Mouse (Mus musculus) CH12.LX (cell line): ENCODE measurements at regions not wholly inside any gene's neighbourhood (a gene's known extent, or its start where the extent isn't known, plus 50 kb on each side); places are given as distances from the start of the nearest gene placed in this dataset.

Source experiments
- DNase-seq: peaks from one replicate; pipeline ENCODE4 v3.0.0-alpha.2; 2013; ENCODE audit errors: extremely low read depth
- H3K27ac ChIP-seq: 2 replicates; pipeline ENCODE4 v1.5.1; 2012; ENCODE audit warnings: low read depth, mild to moderate bottlenecking, control low read depth, moderate library complexity; ENCODE audit not compliant: insufficient read depth
- H3K27me3 ChIP-seq: replicated peaks from 2 replicates; pipeline ENCODE3; 2012; ENCODE audit warnings: inconsistent platforms
- H3K36me3 ChIP-seq, 2 experiments: replicated peaks in 1 of 2; 2 replicates each; pipeline versions ENCODE3 to v1.6.1; 2012; ENCODE audit warnings: inconsistent platforms in 1 of 2, low read length in 1 of 2, mild to moderate bottlenecking in 1 of 2, mixed read lengths in 1 of 2, moderate library complexity in 1 of 2; ENCODE audit not compliant: control insufficient read depth in 1 of 2, insufficient read depth in 1 of 2
- H3K4me1 ChIP-seq, 2 experiments: 2 replicates each; pipeline ENCODE4 v1.6.1; 2012; ENCODE audit warnings: inconsistent platforms in 1 of 2, moderate library complexity in 1 of 2; ENCODE audit not compliant: insufficient read depth in 2 of 2, control insufficient read depth in 1 of 2
- H3K4me2 ChIP-seq: 2 replicates; pipeline ENCODE4 v1.6.1; 2012; ENCODE audit warnings: low read depth, mild to moderate bottlenecking, control low read depth; ENCODE audit not compliant: poor library complexity, insufficient read depth, severe bottlenecking
- H3K4me3 ChIP-seq, 3 experiments: fragments of 150-350 bp in 1 of 3; sonication (generic) in 1 of 3; replicated peaks in 1 of 3; 2 replicates each; pipeline versions ENCODE3 to v1.5.1; 2011 to 2012; ENCODE audit warnings: low read depth in 2 of 3, low read length in 2 of 3, mild to moderate bottlenecking in 2 of 3, moderate library complexity in 2 of 3, control low read depth in 1 of 3, improper control_type of control experiment in 1 of 3, inconsistent platforms in 1 of 3, mixed read lengths in 1 of 3; ENCODE audit not compliant: poor library complexity in 1 of 3
- H3K79me2 ChIP-seq: replicated peaks from 2 replicates; pipeline ENCODE4 v1.6.1; 2012; ENCODE audit warnings: mild to moderate bottlenecking, moderate library complexity; ENCODE audit not compliant: control insufficient read depth, poor library complexity, insufficient read depth, severe bottlenecking; ENCODE audit errors: extremely low read depth
- H3K9ac ChIP-seq: 2 replicates; pipeline ENCODE4 v1.6.1; 2012; ENCODE audit warnings: low read depth, mild to moderate bottlenecking, control low read depth, moderate library complexity; ENCODE audit not compliant: insufficient read depth
- H3K9me3 ChIP-seq: replicated peaks from 2 replicates; pipeline ENCODE3; 2012; ENCODE audit warnings: low read length, inconsistent platforms, mixed read lengths
- BHLHE40 ChIP-seq: IDR thresholded peaks from 2 replicates; pipeline ENCODE4 v1.6.1; 2011; ENCODE audit warnings: mild to moderate bottlenecking, low read depth, low read length, improper control_type of control experiment
- CHD1 ChIP-seq: IDR thresholded peaks from 2 replicates; pipeline ENCODE4 v1.6.1; 2012; ENCODE audit warnings: low read depth, low read length, improper control_type of control experiment, inconsistent platforms
- CHD2 ChIP-seq: IDR thresholded peaks from 2 replicates; pipeline ENCODE4 v1.6.1; 2011; ENCODE audit warnings: low read length, improper control_type of control experiment
- CTCF ChIP-seq, 2 experiments: IDR thresholded peaks in 1 of 2; conservative IDR thresholded peaks in 1 of 2; 2 replicates each; pipeline ENCODE4 v1.5.1; 2011 to 2012; ENCODE audit warnings: low read depth in 2 of 2, low read length in 2 of 2, improper control_type of control experiment in 1 of 2, inconsistent platforms in 1 of 2, mild to moderate bottlenecking in 1 of 2, moderate library complexity in 1 of 2
- E2F4 ChIP-seq: IDR thresholded peaks from 2 replicates; pipeline ENCODE4 v1.6.1; 2011; ENCODE audit warnings: low read depth, low read length, improper control_type of control experiment; ENCODE audit not compliant: insufficient replicate concordance
- ELF1 ChIP-seq: IDR thresholded peaks from 2 replicates; pipeline ENCODE4 v1.6.1; 2014; ENCODE audit warnings: low read depth, mild to moderate bottlenecking, inconsistent platforms, low read length, improper control_type of control experiment
- EP300 ChIP-seq: IDR thresholded peaks from 2 replicates; pipeline ENCODE4 v1.6.1; 2011; ENCODE audit warnings: low read length, improper control_type of control experiment
- HCFC1 ChIP-seq: IDR thresholded peaks from 2 replicates; pipeline ENCODE4 v1.6.1; 2012; ENCODE audit warnings: low read depth, mild to moderate bottlenecking, inconsistent platforms, low read length, improper control_type of control experiment
- IRF4 ChIP-seq: IDR thresholded peaks from 2 replicates; pipeline ENCODE4 v1.6.1; 2014; ENCODE audit warnings: low read depth, mild to moderate bottlenecking, inconsistent platforms, low read length, improper control_type of control experiment
- JUN ChIP-seq: IDR thresholded peaks from 2 replicates; pipeline ENCODE4 v1.6.1; 2011; ENCODE audit warnings: low read depth, mild to moderate bottlenecking, low read length, improper control_type of control experiment, moderate library complexity; ENCODE audit not compliant: insufficient read depth
- JUND ChIP-seq: conservative IDR thresholded peaks from 2 replicates; pipeline ENCODE4 v1.6.1; 2011; ENCODE audit warnings: low read depth, low read length, improper control_type of control experiment
- KAT2A ChIP-seq: IDR thresholded peaks from 2 replicates; pipeline ENCODE4 v1.6.1; 2012; ENCODE audit warnings: low read length, improper control_type of control experiment, inconsistent platforms; ENCODE audit not compliant: insufficient replicate concordance
- MAFK ChIP-seq: IDR thresholded peaks from 2 replicates; pipeline ENCODE4 v1.6.1; 2011; ENCODE audit warnings: low read length, improper control_type of control experiment; ENCODE audit not compliant: insufficient replicate concordance
- MAX ChIP-seq: IDR thresholded peaks from 2 replicates; pipeline ENCODE4 v1.6.1; 2011; ENCODE audit warnings: low read length, improper control_type of control experiment
- MAZ ChIP-seq: IDR thresholded peaks from 2 replicates; pipeline ENCODE4 v1.6.1; 2012; ENCODE audit warnings: low read depth, mild to moderate bottlenecking, inconsistent platforms, low read length, improper control_type of control experiment, moderate library complexity
- MEF2A ChIP-seq: IDR thresholded peaks from 2 replicates; pipeline ENCODE4 v1.6.1; 2014; ENCODE audit warnings: low read depth, mild to moderate bottlenecking, inconsistent platforms, low read length, improper control_type of control experiment, borderline replicate concordance
- MYC ChIP-seq: IDR thresholded peaks from 2 replicates; pipeline ENCODE4 v1.6.1; 2011; ENCODE audit warnings: low read depth, mild to moderate bottlenecking, improper control_type of control experiment, low read length
- NELFE ChIP-seq: IDR thresholded peaks from 2 replicates; pipeline ENCODE4 v1.6.1; 2011; ENCODE audit warnings: low read depth, low read length, improper control_type of control experiment
- NRF1 ChIP-seq: IDR thresholded peaks from 2 replicates; pipeline ENCODE4 v1.6.1; 2014; ENCODE audit warnings: low read depth, mild to moderate bottlenecking, inconsistent platforms, low read length, improper control_type of control experiment, moderate library complexity
- POLR2AphosphoS2 ChIP-seq: IDR thresholded peaks from 2 replicates; pipeline ENCODE4 v1.6.1; 2011; ENCODE audit warnings: low read depth, low read length, improper control_type of control experiment
- RCOR1 ChIP-seq: conservative IDR thresholded peaks from 2 replicates; pipeline ENCODE4 v1.6.1; 2012; ENCODE audit warnings: low read depth, mild to moderate bottlenecking, inconsistent platforms, low read length, improper control_type of control experiment
- SIN3A ChIP-seq: IDR thresholded peaks from 2 replicates; pipeline ENCODE4 v1.6.1; 2012; ENCODE audit warnings: low read length, improper control_type of control experiment, inconsistent platforms
- SMC3 ChIP-seq: IDR thresholded peaks from 2 replicates; pipeline ENCODE4 v1.6.1; 2011; ENCODE audit warnings: low read depth, low read length, improper control_type of control experiment
- TBP ChIP-seq: conservative IDR thresholded peaks from 2 replicates; pipeline ENCODE4 v1.6.1; 2011; ENCODE audit warnings: low read depth, low read length, improper control_type of control experiment
- TCF12 ChIP-seq: IDR thresholded peaks from 2 replicates; pipeline ENCODE4 v1.6.1; 2014; ENCODE audit warnings: low read depth, mild to moderate bottlenecking, inconsistent platforms, low read length, improper control_type of control experiment
- UBTF ChIP-seq: IDR thresholded peaks from 2 replicates; pipeline ENCODE4 v1.6.1; 2012; ENCODE audit warnings: low read depth, mild to moderate bottlenecking, inconsistent platforms, low read length, improper control_type of control experiment, moderate library complexity
- USF2 ChIP-seq: conservative IDR thresholded peaks from 2 replicates; pipeline ENCODE4 v1.6.1; 2011; ENCODE audit warnings: low read depth, low read length, improper control_type of control experiment
- ZMIZ1 ChIP-seq: IDR thresholded peaks from 2 replicates; pipeline ENCODE4 v1.6.1; 2012; ENCODE audit warnings: low read depth, mild to moderate bottlenecking, inconsistent platforms, low read length, improper control_type of control experiment
- ZNF384 ChIP-seq: IDR thresholded peaks from 2 replicates; pipeline ENCODE4 v1.6.1; 2012; ENCODE audit warnings: low read depth, low read length, improper control_type of control experiment, inconsistent platforms
- dilution Hi-C: fragments of 300-500 bp; cut with MboI; formaldehyde crosslinking; loops from 2 replicates; pipeline ENCODE4 v1.14.3; 2020; ENCODE audit warnings: low sequenced_read_pairs; ENCODE audit not compliant: extremely low pct_unique_long_range_greater_than_20kb, extremely low pct_ligation_motif_present
- in situ Hi-C: fragments of 300-500 bp; cut with MboI; formaldehyde crosslinking; loops from 3 replicates; pipeline ENCODE4 v1.14.3; 2019; ENCODE audit warnings: low sequenced_read_pairs, low pct_ligation_motif_present, low pct_unique_long_range_greater_than_20kb, mixed read lengths

- Histone ChIP-seq H3K9me3 (no peaks in the 10 kb centered on the region), H3K4me1 (peaks cover 22 to 74% of the 10 kb centered on the region in 2 experiments), H3K27me3 (no peaks in the 10 kb centered on the region), H3K4me3 (no peak overlapping the region), H3K36me3 (no peaks in the 10 kb centered on the region), H3K9ac (no peak overlapping the region), H3K4me2 (no peak overlapping the region), H3K79me2 (no peaks in the 10 kb centered on the region), H3K27ac (peak overlapping the region; percentile 62; the same call in 1 of the 2 replicates)
- peak; percentile 27 for DNase-seq
- in situ Hi-C loops, result no loop called here
- TF ChIP-seq TBP (no peak), ZMIZ1 (no peak), CTCF (conservative IDR thresholded peaks at IDR 0.05 in 1 of 2, IDR thresholded peaks at IDR 0.05 in 1 of 2; ENCODE audit: low read depth in 2 of 2, low read length in 2 of 2) (no peak), IRF4 (no peak), TCF12 (no peak), MAZ (no peak), NELFE (no peak), UBTF (no peak), MYC (no peak), BHLHE40 (no peak), MAX (no peak), NRF1 (no peak)
- dilution Hi-C loops, result no loop called here
Observed at GRCm38 (mm10) chr5:29893829-29894228, 119.1 kb upstream of the Il6 start.

DNA sequence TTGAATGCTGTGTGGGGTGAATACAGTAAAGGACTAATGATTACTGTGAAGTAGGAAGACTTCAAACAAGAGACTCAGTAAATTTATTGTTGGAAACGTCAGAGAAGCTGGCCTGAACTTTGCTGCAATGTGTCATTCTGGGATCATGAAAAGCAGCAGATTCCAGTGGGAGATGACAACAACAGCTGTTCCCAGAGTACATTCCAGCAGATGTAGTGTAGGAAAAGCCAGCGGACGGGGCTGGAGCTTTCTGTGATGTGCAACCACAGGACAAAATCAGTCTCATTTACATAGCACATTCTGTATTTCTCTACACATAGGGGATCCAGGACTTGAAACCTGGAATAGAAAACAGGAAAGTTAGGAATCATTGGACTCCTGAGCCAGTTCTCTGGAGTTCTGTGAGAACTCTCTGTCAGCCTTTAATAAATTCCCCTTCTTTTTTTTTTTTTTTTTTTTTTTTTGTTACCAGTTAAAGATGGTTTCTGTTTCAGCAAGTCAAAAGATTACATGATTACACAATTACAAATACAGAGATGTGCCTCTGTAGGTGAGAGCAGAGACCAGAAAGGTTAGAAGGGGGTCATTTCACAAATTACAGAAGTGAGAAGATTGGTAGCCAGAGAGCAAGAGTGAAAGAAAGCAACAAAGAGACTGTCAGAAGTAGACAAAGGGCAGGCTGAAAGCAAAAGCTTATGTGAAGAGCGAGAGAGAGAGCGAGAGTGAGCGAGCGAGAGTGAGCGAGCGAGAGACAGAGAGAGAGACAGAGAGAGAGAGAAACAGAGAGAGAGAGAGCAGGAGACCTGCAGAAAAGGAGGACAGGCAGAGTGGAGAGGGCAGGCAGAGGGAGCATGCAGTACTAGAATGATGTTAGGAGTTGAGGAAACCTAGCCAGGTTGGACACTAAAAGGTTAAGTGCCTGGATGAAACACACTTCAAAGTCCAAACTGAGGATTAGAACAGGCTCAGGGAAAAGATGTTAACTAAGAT, 118.0 kb upstream of the Il6 start:
- in situ Hi-C loops (no loop called here), dilution Hi-C loops (no loop called here)
- peak overlapping the region; percentile 88 for H3K4me2 ChIP-seq
- H3K4me3 ChIP-seq, result no peak overlapping the region
- peak overlapping the region; percentile 93 for H3K27ac ChIP-seq
- peak; percentile 52 for DNase-seq
- no peaks in the 10 kb centered on the region for H3K79me2 ChIP-seq
- H3K9me3 ChIP-seq, result no peaks in the 10 kb centered on the region
- no peaks in the 10 kb centered on the region for H3K27me3 ChIP-seq
- no peaks in the 10 kb centered on the region for H3K36me3 ChIP-seq
- H3K9ac ChIP-seq, result peak overlapping the region; percentile 78
- H3K4me1 ChIP-seq, result peaks cover 22 to 84% of the 10 kb centered on the region in 2 experiments
- no peak for TF ChIP-seq POLR2AphosphoS2
- TF ChIP-seq MEF2A, result no peak
- no peak for TF ChIP-seq TBP
- TF ChIP-seq KAT2A, result no peak
- TF ChIP-seq ELF1, result no peak
- TF ChIP-seq BHLHE40, result peak; percentile 45; the same call in 1 of the 2 replicates
- TF ChIP-seq JUN, result no peak
- no peak for TF ChIP-seq UBTF
- no peak for TF ChIP-seq RCOR1
- TF ChIP-seq MAFK, result no peak
- TF ChIP-seq JUND, result no peak; the same call in 1 of the 2 replicates
- peak; percentile 96 for TF ChIP-seq ZNF384
- TF ChIP-seq USF2, result no peak
- no peak for TF ChIP-seq E2F4
- TF ChIP-seq CHD2, result 0 out of 2 replicates have a peak, but pooled peaks have one; percentile 29
- TF ChIP-seq ZMIZ1, result no peak
- no peak for TF ChIP-seq MYC
- TF ChIP-seq HCFC1, result no peak
- peak; percentile 79 for TF ChIP-seq IRF4
- TF ChIP-seq MAX, result no peak
- TF ChIP-seq CTCF (conservative IDR thresholded peaks at IDR 0.05 in 1 of 2, IDR thresholded peaks at IDR 0.05 in 1 of 2; ENCODE audit: low read depth in 2 of 2, low read length in 2 of 2), result no peak
- TF ChIP-seq SMC3, result no peak; the same call in 1 of the 2 replicates
- TF ChIP-seq SIN3A, result no peak
- TF ChIP-seq EP300, result peak; percentile 77
- TF ChIP-seq CHD1, result 0 out of 2 replicates have a peak, but pooled peaks have one; percentile 28
- no peak for TF ChIP-seq NELFE
- TF ChIP-seq TCF12, result no peak; the same call in 1 of the 2 replicates
